Mouse (Mus musculus) macrophage (primary cell): Measurements from ENCODE around the gene Gjb4. TPM values are rescaled to one million over a fixed set of nuclear protein-coding genes. Genes with fewer than 3 reads are reported as not detected.

ENCODE experiments used
- H3K27ac ChIP-seq: fragments of 350-480 bp; formaldehyde crosslinking; 2 replicates; pipeline ENCODE4 v1.9.0; 2021
- H3K36me3 ChIP-seq: fragments of 350-480 bp; formaldehyde crosslinking; 2 replicates; pipeline ENCODE4 v1.9.0; 2021; ENCODE audit errors: inconsistent target
- H3K4me3 ChIP-seq: fragments of 350-480 bp; formaldehyde crosslinking; 2 replicates; pipeline ENCODE4 v1.9.0; 2021; ENCODE audit errors: inconsistent target
- H3K79me2 ChIP-seq: fragments of 350-480 bp; formaldehyde crosslinking; 2 replicates; pipeline ENCODE4 v1.9.0; 2021; ENCODE audit errors: inconsistent target
- WGBS: methylation state at CpG from one replicate; pipeline ENCODE4 v1.1.7; 2026; ENCODE audit warnings: inconsistent platforms; ENCODE audit not compliant: missing documents; 5-methylcytosine and 5-hydroxymethylcytosine counted together
- polyA plus RNA-seq: library from polyadenylated mRNA; stranded (reverse); fragments of 250-400 nt; gene quantifications from 3 replicates; pipeline ENCODE4 v1.2.4, GENCODE M21; 2018; ENCODE audit warnings: inconsistent platforms
- total RNA-seq, 78 experiments: library from RNA; depleted of rRNA; stranded (reverse); fragments of 250-400 nt; gene quantifications; 1 replicate in 9 of 78; 2 replicates in 24 of 78; 3 replicates in 43 of 78; 4 replicates in 2 of 78; pipeline ENCODE4 v1.2.4; 2018; ENCODE audit warnings: inconsistent platforms in 56 of 78

The Gjb4 gene
- not detected for total RNA-seq (2018; cell fraction: chromatin; rRNA removed)
- not detected for total RNA-seq (2018; cell fraction: cytosol; rRNA removed)
- total RNA-seq (2018; cell fraction: nucleus; rRNA removed): not detected
- polyA plus RNA-seq: not detected in 3 replicates

DNA sequence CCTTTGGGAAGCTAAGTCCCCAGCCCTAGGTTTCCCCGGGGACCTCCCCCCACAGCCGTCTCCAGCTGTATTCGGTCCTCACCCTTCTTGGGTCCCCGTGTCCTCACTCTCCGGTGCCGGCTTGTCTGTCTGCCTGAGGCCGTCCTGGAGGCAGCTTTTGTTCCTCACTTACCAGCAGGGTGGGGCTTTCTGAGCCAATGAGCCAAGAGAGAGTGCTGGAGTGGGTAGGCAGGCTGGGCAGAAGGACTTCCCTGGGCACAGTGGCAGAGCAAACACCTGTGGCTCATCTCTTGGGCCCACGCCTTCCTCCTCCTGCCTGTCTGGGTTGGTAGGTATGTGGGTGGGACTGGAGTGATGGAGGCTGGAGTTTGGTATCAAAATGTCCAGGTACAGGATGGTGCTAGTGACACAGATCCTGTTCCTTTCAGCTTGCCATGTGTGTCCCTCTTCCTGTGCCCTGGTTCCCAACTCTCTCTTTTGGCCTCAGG is at the start of gene Gjb4:
Gjb4 (minus strand) TSS at position 131 of the 488 bp plus-strand sequence.
- no peaks in the 10 kb centered on the region for H3K36me3 ChIP-seq
- H3K4me3 ChIP-seq: no peak within 1 kb of the TSS
- H3K27ac ChIP-seq: no peak within 1 kb of the TSS
- WGBS: 92% methylated on average over 8 of the region's 8 CpGs
- H3K79me2 ChIP-seq: no peaks in the 10 kb centered on the region

DNA sequence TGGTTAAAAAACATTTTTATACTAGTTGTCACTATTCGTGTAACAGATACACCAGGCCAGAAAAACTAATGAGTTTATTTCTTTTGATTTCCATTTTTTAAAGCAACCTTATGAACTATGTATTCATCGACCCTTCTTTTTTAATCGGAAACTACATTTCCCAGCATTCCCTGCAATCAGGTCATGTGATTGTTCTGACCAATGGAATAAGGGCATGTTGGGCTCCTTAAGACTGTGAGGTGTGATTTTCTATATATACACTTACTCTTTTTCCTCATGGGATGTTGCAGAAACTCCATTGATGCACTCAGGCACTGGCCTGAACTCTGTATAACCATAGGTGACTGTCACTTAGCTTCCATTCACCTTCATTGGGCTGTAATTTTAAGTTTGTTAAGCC is 48.7 kb upstream of the Gjb4 start:
- no peaks in the 10 kb centered on the region for H3K36me3 ChIP-seq
- 85% methylated on average over 3 of the region's 3 CpGs for WGBS
- H3K79me2 ChIP-seq: no peaks in the 10 kb centered on the region
- no peak overlapping the region for H3K4me3 ChIP-seq
- no peak overlapping the region for H3K27ac ChIP-seq

GRCm38 (mm10) chr4:127402166-127402565 is 48.3 kb upstream of the Gjb4 start:
- Histone ChIP-seq H3K79me2 (no peaks in the 10 kb centered on the region), H3K4me3 (no peak overlapping the region), H3K36me3 (no peaks in the 10 kb centered on the region), H3K27ac (no peak overlapping the region)
- 84% methylated on average over 4 of the region's 4 CpGs for WGBS

DNA sequence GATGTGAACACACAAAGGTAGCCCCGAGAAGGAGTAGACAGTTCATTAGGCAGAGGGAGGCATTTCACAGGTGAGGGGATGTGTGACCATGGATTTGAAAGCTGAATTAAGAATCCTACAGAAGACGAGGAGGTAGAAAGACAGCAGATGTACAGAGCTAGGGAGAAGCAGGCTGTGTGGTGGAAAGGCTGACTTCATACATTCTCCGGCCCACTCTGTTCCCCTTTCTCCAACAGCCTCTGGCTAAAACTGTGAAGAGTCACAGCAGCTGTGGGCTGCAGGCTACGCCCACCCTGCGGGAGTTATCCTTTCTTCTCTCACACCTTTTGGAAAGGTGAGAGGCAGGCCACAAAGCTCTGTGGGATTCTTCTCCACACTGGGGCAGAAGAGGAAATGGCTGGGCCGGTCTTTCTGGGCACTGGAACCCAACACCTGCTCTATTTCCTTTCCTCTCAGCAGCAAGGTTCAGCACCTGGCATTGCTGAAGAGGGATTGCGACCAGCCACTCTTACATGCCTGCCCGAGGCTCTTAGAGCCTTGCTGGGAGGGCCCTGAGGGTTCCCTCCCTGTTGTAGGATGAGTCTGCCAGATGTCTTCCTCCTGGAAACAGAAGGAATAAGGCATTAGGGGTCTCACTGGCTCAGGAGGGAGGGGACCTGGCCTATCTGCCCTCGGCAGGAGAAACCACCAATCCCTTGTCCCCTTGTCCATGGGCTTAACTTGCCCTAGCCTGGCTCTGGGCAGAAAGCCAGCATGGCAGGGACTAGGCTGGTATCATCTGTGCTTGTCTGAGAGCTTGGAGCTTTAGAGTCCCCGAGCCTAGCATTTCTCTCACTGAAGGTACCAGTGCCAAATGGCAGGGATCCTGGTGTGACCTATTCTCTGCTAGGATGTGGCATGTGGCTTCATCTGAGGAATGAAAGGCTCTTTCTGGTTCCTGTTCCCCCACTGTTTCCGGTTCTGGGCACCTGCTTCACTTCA is 46.6 kb upstream of the Gjb4 start:
- Histone ChIP-seq H3K4me3 (no peak overlapping the region), H3K79me2 (no peaks in the 10 kb centered on the region), H3K27ac (no peak overlapping the region), H3K36me3 (no peaks in the 10 kb centered on the region)
- 44% methylated on average over 11 of the region's 11 CpGs for WGBS

- H3K4me3 ChIP-seq: no peak overlapping the region
- no peak overlapping the region for H3K27ac ChIP-seq
- WGBS: 17% methylated on average over 4 of the region's 4 CpGs
- no peaks in the 10 kb centered on the region for H3K79me2 ChIP-seq
- no peaks in the 10 kb centered on the region for H3K36me3 ChIP-seq
These were observed 41.7 kb upstream of the Gjb4 start for GRCm38 (mm10) chr4:127395591-127395990.

DNA sequence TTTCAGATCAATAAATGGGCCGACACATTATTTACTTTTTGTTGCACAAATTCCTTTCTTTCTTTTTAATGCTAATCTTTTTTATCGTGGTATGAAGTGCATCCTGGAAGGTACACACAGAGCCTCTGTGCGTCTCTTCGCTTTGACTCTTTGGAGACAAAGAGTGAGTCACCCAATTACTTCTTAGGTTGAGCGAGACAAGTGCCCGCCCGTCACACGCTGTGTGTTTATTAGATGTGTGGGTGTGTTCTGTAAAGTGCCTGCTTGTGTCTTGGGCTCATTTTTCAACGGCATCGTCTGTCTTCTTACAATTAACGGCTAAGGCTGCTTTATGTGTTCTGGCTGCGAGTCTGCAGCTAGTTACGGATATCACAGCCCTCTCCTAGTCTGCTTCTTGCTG is 35.8 kb upstream of the Gjb4 start:
- Histone ChIP-seq H3K27ac (no peak overlapping the region), H3K79me2 (no peaks in the 10 kb centered on the region), H3K4me3 (no peak overlapping the region), H3K36me3 (no peaks in the 10 kb centered on the region)
- 78% methylated on average over 13 of the region's 13 CpGs for whole genome bisulfite sequencing

DNA sequence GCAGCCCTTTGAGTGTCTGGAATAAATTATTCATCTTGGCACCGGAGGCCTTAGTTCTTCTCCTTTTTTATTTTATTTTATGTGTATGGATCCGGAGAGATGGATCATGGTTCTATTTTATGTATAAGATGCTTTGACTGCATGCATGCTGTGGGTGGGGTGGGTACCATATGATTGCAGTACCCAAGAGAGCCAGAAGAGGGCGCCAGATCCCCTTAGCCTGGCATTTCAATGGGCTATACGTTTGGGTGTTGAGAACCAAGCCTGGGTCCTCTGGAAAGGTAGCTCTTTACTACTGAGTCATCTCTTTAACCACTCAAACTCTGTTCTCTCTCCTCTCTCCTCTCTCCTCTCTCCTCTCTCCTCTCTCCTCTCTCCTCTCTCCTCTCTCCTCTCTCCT is 23.5 kb upstream of the Gjb4 start:
- no peaks in the 10 kb centered on the region for H3K36me3 ChIP-seq
- H3K79me2 ChIP-seq: no peaks in the 10 kb centered on the region
- 26% methylated on average over 4 of the region's 4 CpGs for WGBS
- H3K27ac ChIP-seq: no peak overlapping the region
- H3K4me3 ChIP-seq: no peak overlapping the region

GRCm38 (mm10) chr4:127375541-127376177 is 21.8 kb upstream of the Gjb4 start:
- Histone ChIP-seq H3K36me3 (no peaks in the 10 kb centered on the region), H3K27ac (no peak overlapping the region)

GRCm38 (mm10) chr4:127374645-127375044 is 20.8 kb upstream of the Gjb4 start:
- Histone ChIP-seq H3K4me3 (no peak overlapping the region), H3K36me3 (no peaks in the 10 kb centered on the region), H3K27ac (no peak overlapping the region), H3K79me2 (no peaks in the 10 kb centered on the region)
- WGBS: 91% methylated on average over 4 of the region's 4 CpGs

More at GRCm38 (mm10) chr4:127375541-127376177, 21.8 kb upstream of the Gjb4 start:
- no peaks in the 10 kb centered on the region for H3K79me2 ChIP-seq
- WGBS: 89% methylated on average over 17 of the region's 17 CpGs
- H3K4me3 ChIP-seq: no peak overlapping the region

DNA sequence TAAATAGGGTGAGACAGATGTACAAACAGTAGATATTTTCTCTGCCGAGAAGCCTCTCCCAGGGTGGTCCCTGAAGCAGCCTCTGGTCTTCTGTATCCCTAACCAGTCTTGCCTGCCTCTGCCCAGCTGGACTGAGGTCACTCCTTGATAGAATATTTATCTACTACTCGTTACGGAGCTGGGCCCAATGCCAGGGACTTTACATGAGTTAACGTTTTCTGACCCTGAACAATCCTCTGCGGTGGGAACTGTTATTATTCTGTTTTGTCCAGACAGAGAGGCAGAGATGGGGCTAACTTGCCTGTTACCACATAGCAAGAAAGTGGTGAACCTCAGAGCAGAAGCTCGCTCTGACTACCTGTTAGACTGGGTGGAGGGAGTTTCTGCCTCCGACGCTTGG is 19.6 kb upstream of the Gjb4 start:
- H3K79me2 ChIP-seq: no peaks in the 10 kb centered on the region
- H3K36me3 ChIP-seq: no peaks in the 10 kb centered on the region
- no peak overlapping the region for H3K4me3 ChIP-seq
- WGBS: 77% methylated on average over 8 of the region's 8 CpGs
- H3K27ac ChIP-seq: no peak overlapping the region

DNA sequence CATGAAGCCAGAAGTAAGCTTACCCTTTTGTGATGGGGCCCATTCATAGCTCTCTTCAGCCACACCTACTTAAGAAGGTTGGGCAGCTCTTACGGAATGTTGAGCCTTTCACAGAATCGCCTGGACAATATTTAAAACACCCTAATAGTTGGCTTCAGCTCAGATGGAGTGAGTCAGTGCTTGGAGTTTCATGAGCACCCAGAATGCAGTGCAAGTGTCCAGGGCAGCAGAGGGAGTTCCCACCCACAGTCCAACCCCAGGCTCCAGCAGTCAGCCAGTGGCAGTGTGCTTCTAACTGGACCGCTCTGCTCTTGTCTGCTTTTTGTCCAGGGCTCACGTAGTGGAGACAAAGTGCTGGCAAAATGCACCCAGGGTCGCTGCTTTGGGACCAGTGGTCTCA is 17.7 kb upstream of the Gjb4 start:
- H3K36me3 ChIP-seq: no peaks in the 10 kb centered on the region
- no peak overlapping the region for H3K27ac ChIP-seq
- H3K4me3 ChIP-seq: no peak overlapping the region
- no peaks in the 10 kb centered on the region for H3K79me2 ChIP-seq
- 84% methylated on average over 5 of the region's 5 CpGs for WGBS

GRCm38 (mm10) chr4:127370447-127370846 is 16.6 kb upstream of the Gjb4 start:
- no peaks in the 10 kb centered on the region for H3K36me3 ChIP-seq
- 48% methylated on average over 2 of the region's 2 CpGs for WGBS
- no peak overlapping the region for H3K4me3 ChIP-seq
- H3K79me2 ChIP-seq: no peaks in the 10 kb centered on the region
- H3K27ac ChIP-seq: no peak overlapping the region

DNA sequence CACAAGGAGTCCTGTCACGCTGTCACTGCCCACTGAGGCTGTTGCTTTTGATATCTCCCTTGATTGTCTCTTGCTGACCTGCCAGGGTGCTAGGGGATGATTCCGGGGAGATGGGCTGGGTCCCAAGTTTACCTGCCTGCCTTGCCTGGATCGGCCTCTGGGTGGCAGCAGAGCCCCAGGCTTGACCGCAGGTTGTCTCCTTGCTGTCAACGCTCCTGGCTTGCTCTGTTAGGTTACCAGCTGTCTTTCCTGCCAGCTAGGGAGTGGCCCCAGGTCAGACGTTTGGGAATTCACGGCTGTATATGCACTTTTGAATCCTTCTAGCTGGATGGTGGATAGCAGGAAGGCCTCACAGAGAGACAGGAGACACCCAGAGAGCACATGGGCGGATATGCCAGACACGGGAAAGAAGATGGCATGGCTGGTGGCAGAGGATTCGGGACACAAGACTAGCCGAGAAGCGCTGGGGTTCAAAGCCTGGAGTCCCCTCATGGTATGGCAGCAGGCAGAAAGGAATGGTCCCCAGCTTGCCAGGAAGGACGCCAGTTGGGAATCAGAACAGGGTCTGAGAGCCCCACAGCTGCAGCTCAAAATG is 14.6 kb upstream of the Gjb4 start:
- Histone ChIP-seq H3K27ac (no peak overlapping the region), H3K79me2 (no peaks in the 10 kb centered on the region), H3K36me3 (no peaks in the 10 kb centered on the region), H3K4me3 (no peak overlapping the region)
- 36% methylated on average over 13 of the region's 13 CpGs for WGBS

DNA sequence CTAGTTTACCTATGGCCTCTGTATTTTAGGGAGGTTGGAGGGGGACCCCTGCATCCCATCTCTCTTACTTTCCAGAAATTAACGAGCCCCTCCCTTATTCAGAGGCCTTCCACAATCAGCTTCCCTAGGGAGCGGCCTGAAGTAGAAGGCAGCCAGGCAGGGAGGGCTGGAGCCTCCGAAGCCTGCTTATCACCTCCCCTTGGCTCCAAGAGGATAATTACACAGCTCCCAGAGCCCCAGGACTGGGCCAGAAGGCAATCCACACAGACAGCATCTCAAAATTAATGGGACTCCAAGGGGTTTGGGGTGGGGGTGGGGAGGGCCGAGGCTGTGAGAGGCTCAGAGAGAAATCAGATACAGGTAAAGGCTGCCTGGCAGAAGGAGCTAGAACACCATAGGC is 12.0 kb upstream of the Gjb4 start:
- 67% methylated on average over 4 of the region's 4 CpGs for WGBS
- Histone ChIP-seq H3K27ac (no peak overlapping the region), H3K36me3 (no peaks in the 10 kb centered on the region), H3K79me2 (no peaks in the 10 kb centered on the region), H3K4me3 (no peak overlapping the region)
